Mouse (Mus musculus): ENCODE data around the gene Crip2.

Gene Crip2

GRCm38 (mm10) chr12:113148381-113149035 lies 8.5 kb downstream of the Crip2 start:
- peak; percentile 76 to 85 for DNase-seq

GRCm38 (mm10) chr12:113149341-113149740 lies 9.3 kb downstream of the Crip2 start:
- DNase-seq: peak; percentile 59 to 77

GRCm38 (mm10) chr12:113149896-113150295 lies 9.9 kb downstream of the Crip2 start:
- DNase-seq: peak in 1 of 2 experiments; percentile 35

- DNase-seq: no peak
Observed at GRCm38 (mm10) chr12:113150591-113150990, 10.6 kb downstream of the Crip2 start.

GRCm38 (mm10) chr12:113151046-113151445 lies 11.0 kb downstream of the Crip2 start:
- peak in 1 of 2 experiments; percentile 29 for DNase-seq

GRCm38 (mm10) chr12:113151661-113152271 lies 11.7 kb downstream of the Crip2 start:
- DNase-seq: peak; percentile 72 to 74

- DNase-seq: peak; percentile 59 to 70
Observed at GRCm38 (mm10) chr12:113152272-113152661, 12.2 kb downstream of the Crip2 start.

GRCm38 (mm10) chr12:113152991-113153525 lies 13.0 kb downstream of the Crip2 start:
- no peak for DNase-seq

- DNase-seq: peak; percentile 49 to 53
Observed at GRCm38 (mm10) chr12:113153971-113154370, 13.9 kb downstream of the Crip2 start.

GRCm38 (mm10) chr12:113154747-113155075 lies 14.7 kb downstream of the Crip2 start:
- DNase-seq: no peak

GRCm38 (mm10) chr12:113155076-113155771 lies 15.2 kb downstream of the Crip2 start:
- peak; percentile 76 to 83 for DNase-seq

GRCm38 (mm10) chr12:113155887-113156539 lies 16.0 kb downstream of the Crip2 start, which contains the start of gene Tedc1:
Gene Tedc1, plus strand, starts transcription at chr12:113156421.
- DNase-seq: peak; percentile 99

- peak in 1 of 2 experiments; percentile 53 for DNase-seq
Observed at GRCm38 (mm10) chr12:113156540-113156929, 16.5 kb downstream of the Crip2 start.

- DNase-seq: no peak
Observed at GRCm38 (mm10) chr12:113157002-113157401, 17.0 kb downstream of the Crip2 start.

GRCm38 (mm10) chr12:113157521-113157920 lies 17.5 kb downstream of the Crip2 start:
- no peak for DNase-seq

GRCm38 (mm10) chr12:113157971-113158370 lies 17.9 kb downstream of the Crip2 start:
- DNase-seq: no peak

- DNase-seq: no peak
Observed at GRCm38 (mm10) chr12:113163561-113164006, 23.5 kb downstream of the Crip2 start.

GRCm38 (mm10) chr12:113168031-113168536 lies 28.0 kb downstream of the Crip2 start:
- DNase-seq: no peak

- DNase-seq: no peak
Observed at GRCm38 (mm10) chr12:113176960-113177725, 37.1 kb downstream of the Crip2 start.

GRCm38 (mm10) chr12:113181020-113181419 lies 41.0 kb downstream of the Crip2 start:
- DNase-seq: no peak

GRCm38 (mm10) chr12:113184945-113185344 lies 44.9 kb downstream of the Crip2 start:
- DNase-seq: no peak

Data from lung, adult 18-20 months (tissue).